Mouse (Mus musculus) bone marrow, adult 2 months (tissue): ENCODE data around the gene Cmtm6.

Experiments
- CTCF ChIP-seq: fragments of 200-500 bp; IDR thresholded peaks from 2 replicates; pipeline ENCODE4 v1.5.1; 2011; ENCODE audit warnings: low read length, control low read depth; ENCODE audit not compliant: control insufficient read depth, insufficient read depth
- POLR2A ChIP-seq: fragments of 200-500 bp; IDR thresholded peaks from 2 replicates; pipeline ENCODE4 v1.6.1; 2011; ENCODE audit warnings: low read depth, mild to moderate bottlenecking, control low read depth, low read length, borderline replicate concordance; ENCODE audit not compliant: control insufficient read depth

- no peak for TF ChIP-seq POLR2A
- no peak for TF ChIP-seq CTCF
Measured at GRCm38 (mm10) chr9:114691112-114691511, 39.8 kb upstream of the Cmtm6 start.
